Mouse (Mus musculus): ENCODE measurements around the gene Mmp9.

Gene Mmp9

GRCm38 (mm10) chr2:164955725-164956124 is 15.1 kb downstream of the Mmp9 start:
- H3K9me3 ChIP-seq (ENCODE audit: low read length): 0 out of 2 replicates have a peak, but pooled peaks cover 3% of the 10 kb centered on the region
- H3K4me1 ChIP-seq (replicated peaks; ENCODE audit: low read depth, low read length): peaks cover 63% of the 10 kb centered on the region
- peak; percentile 54 for TF ChIP-seq CTCF (conservative IDR thresholded peaks at IDR 0.05; ENCODE audit: low read length)
- no peak for TF ChIP-seq POU5F1 (IDR thresholded peaks at IDR 0.05; ENCODE audit: borderline replicate concordance, low read length)
- no peaks in the 10 kb centered on the region for H3K36me3 ChIP-seq (ENCODE audit: insufficient read depth, low read length)
- peaks cover 43% of the 10 kb centered on the region for H3K27me3 ChIP-seq (ENCODE audit: insufficient read depth, low read length)
- 0 out of 2 replicates have a peak overlapping the region, but pooled peaks have one; percentile 23 for H3K4me3 ChIP-seq (replicated peaks; ENCODE audit: low read length)

DNA sequence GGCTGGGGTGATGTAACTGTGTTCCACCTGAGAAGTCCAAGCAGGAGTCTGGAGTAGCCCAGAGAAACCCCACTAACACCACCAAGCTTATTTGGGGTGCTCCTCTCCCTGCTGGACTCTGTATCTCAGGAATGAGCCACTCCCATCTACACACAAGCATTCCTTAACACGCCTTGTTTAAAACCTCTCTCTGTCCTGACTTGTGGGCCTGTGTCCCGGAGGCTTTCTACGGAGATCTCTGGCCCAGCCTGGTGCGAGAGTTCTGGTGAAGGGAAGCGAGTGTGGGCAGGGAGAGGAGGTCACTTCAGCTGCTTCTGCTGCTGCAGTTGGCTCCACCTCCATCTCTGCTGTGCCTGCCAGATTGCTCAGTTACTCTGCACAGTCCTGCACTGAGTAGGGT is 15.6 kb downstream of the Mmp9 start:
- H3K9me3 ChIP-seq (ENCODE audit: low read length): 0 out of 2 replicates have a peak, but pooled peaks cover 3% of the 10 kb centered on the region
- H3K36me3 ChIP-seq (ENCODE audit: insufficient read depth, low read length): no peaks in the 10 kb centered on the region
- H3K4me3 ChIP-seq (replicated peaks; ENCODE audit: low read length): peak overlapping the region; percentile 23; the same call in 1 of the 2 replicates
- peaks cover 61% of the 10 kb centered on the region for H3K4me1 ChIP-seq (replicated peaks; ENCODE audit: low read depth, low read length)
- TF ChIP-seq POU5F1 (IDR thresholded peaks at IDR 0.05; ENCODE audit: borderline replicate concordance, low read length) (no peak), NANOG (IDR thresholded peaks at IDR 0.05; ENCODE audit: borderline replicate concordance, low read length) (no peak), CTCF (conservative IDR thresholded peaks at IDR 0.05; ENCODE audit: low read length) (no peak)
- peaks cover 38% of the 10 kb centered on the region for H3K27me3 ChIP-seq (ENCODE audit: insufficient read depth, low read length)

DNA sequence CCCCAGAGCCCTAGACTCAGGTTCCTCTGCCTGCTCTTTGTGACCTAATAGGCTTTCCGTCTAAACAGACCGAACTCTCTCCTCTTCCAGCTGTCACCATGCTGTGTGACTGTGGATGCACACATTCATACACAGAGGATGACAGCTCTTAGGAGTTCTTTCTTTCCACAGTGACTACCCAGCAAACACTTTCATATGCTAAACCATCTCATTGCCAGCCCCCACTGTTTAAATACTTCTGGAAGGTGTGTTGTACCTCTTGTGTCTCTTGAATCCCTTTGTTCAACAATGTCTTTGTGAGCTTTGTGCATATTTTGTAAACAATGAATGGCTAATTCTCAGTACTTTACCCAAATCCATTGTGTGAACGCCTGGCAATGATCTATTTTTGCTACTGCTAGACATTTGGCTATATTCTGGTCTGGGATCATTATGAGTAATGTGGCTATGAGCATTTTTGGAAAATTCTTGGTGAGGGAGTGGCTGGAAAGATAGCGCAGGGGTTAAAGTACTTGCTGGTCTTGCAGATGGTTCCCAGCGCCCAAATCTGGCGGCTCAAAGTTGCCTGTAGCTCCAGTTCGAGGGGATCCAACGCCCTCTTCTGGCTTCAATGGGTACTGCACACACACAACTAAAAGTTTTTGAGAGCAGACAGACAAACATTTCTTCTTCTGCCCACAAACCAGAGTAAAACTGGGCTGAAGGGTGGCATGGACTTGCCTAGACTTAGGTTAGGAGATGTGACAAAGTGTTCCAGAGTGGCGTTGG is 17.2 kb downstream of the Mmp9 start:
- Histone ChIP-seq H3K36me3 (ENCODE audit: insufficient read depth, low read length) (no peaks in the 10 kb centered on the region), H3K4me3 (replicated peaks; ENCODE audit: low read length) (0 out of 2 replicates have a peak overlapping the region, but pooled peaks have one; percentile 11), H3K9me3 (ENCODE audit: low read length) (0 out of 2 replicates have a peak, but pooled peaks cover 3% of the 10 kb centered on the region), H3K27me3 (ENCODE audit: insufficient read depth, low read length) (peaks cover 27% of the 10 kb centered on the region), H3K4me1 (replicated peaks; ENCODE audit: low read depth, low read length) (peaks cover 55% of the 10 kb centered on the region)
- TF ChIP-seq CTCF (conservative IDR thresholded peaks at IDR 0.05; ENCODE audit: low read length) (peak; percentile 88), NANOG (IDR thresholded peaks at IDR 0.05; ENCODE audit: borderline replicate concordance, low read length) (peak; percentile 83), POU5F1 (IDR thresholded peaks at IDR 0.05; ENCODE audit: borderline replicate concordance, low read length) (no peak)

GRCm38 (mm10) chr2:164960716-164961441 is 20.3 kb downstream of the Mmp9 start, which contains the start of gene Slc12a5:
Slc12a5 (plus strand) TSS chr2:164960802.
- H3K4me3 ChIP-seq (replicated peaks; ENCODE audit: low read length): peak within 1 kb of the TSS; percentile 79
- no peaks in the 10 kb centered on the region for H3K9me3 ChIP-seq (ENCODE audit: low read length)
- peaks cover 49% of the 10 kb centered on the region for H3K4me1 ChIP-seq (replicated peaks; ENCODE audit: low read depth, low read length)
- H3K27me3 ChIP-seq (ENCODE audit: insufficient read depth, low read length): peaks cover 16% of the 10 kb centered on the region
- no peaks in the 10 kb centered on the region for H3K36me3 ChIP-seq (ENCODE audit: insufficient read depth, low read length)
- TF ChIP-seq CTCF (conservative IDR thresholded peaks at IDR 0.05; ENCODE audit: low read length) (no peak), POU5F1 (IDR thresholded peaks at IDR 0.05; ENCODE audit: borderline replicate concordance, low read length) (no peak), NANOG (IDR thresholded peaks at IDR 0.05; ENCODE audit: borderline replicate concordance, low read length) (no peak)

DNA sequence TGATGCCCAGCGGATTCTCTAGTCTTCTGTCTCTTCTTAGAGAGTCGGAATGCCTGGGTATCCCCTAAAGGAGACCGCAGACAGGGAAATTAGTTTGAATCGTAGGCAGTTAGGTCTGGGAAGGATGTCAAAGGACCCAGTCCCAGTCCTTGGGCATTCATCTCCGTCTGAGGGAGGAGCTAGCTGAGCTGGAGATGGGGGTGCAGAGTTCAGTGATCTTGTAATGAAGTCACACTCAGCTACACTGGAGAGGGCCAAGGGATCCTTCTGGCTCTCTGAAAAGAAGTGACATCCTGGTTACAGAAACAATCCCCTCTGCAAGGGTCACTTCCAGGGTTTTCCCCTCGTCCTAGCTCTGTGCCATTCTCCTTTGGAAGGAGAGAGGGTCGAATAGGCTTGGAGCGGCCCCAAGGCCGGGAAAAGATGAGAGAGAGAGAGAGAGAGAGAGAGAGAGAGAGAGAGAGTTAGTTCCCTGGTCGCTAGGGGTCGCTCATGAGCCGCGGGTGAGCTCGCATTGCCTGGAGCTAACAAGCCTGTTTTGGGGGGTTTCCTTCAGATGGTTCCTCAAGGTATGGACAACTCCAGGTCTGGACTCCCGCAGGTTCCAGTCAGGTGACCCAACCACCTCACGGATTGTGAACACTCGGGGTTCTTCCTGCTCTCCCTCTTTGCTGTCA is 21.1 kb downstream of the Mmp9 start:
- Histone ChIP-seq H3K27me3 (ENCODE audit: insufficient read depth, low read length) (peaks cover 24% of the 10 kb centered on the region), H3K9me3 (ENCODE audit: low read length) (no peaks in the 10 kb centered on the region), H3K36me3 (ENCODE audit: insufficient read depth, low read length) (no peaks in the 10 kb centered on the region), H3K4me3 (replicated peaks; ENCODE audit: low read length) (peak overlapping the region; percentile 79), H3K4me1 (replicated peaks; ENCODE audit: low read depth, low read length) (peaks cover 41% of the 10 kb centered on the region)
- no peak for TF ChIP-seq NANOG (IDR thresholded peaks at IDR 0.05; ENCODE audit: borderline replicate concordance, low read length)
- TF ChIP-seq POU5F1 (IDR thresholded peaks at IDR 0.05; ENCODE audit: borderline replicate concordance, low read length): no peak
- peak; percentile 47 for TF ChIP-seq CTCF (conservative IDR thresholded peaks at IDR 0.05; ENCODE audit: low read length)

- H3K36me3 ChIP-seq (ENCODE audit: insufficient read depth, low read length): no peaks in the 10 kb centered on the region
- no peak overlapping the region for H3K4me3 ChIP-seq (replicated peaks; ENCODE audit: low read length)
- no peaks in the 10 kb centered on the region; the same call in 1 of the 2 replicates for H3K9me3 ChIP-seq (ENCODE audit: low read length)
- H3K27me3 ChIP-seq (ENCODE audit: insufficient read depth, low read length): peaks cover 29% of the 10 kb centered on the region
- TF ChIP-seq POU5F1 (IDR thresholded peaks at IDR 0.05; ENCODE audit: borderline replicate concordance, low read length): no peak
- TF ChIP-seq CTCF (conservative IDR thresholded peaks at IDR 0.05; ENCODE audit: low read length): no peak
- no peak for TF ChIP-seq NANOG (IDR thresholded peaks at IDR 0.05; ENCODE audit: borderline replicate concordance, low read length)
- peaks cover 37% of the 10 kb centered on the region for H3K4me1 ChIP-seq (replicated peaks; ENCODE audit: low read depth, low read length)
These were observed 21.6 kb downstream of the Mmp9 start for GRCm38 (mm10) chr2:164962183-164962580.

DNA sequence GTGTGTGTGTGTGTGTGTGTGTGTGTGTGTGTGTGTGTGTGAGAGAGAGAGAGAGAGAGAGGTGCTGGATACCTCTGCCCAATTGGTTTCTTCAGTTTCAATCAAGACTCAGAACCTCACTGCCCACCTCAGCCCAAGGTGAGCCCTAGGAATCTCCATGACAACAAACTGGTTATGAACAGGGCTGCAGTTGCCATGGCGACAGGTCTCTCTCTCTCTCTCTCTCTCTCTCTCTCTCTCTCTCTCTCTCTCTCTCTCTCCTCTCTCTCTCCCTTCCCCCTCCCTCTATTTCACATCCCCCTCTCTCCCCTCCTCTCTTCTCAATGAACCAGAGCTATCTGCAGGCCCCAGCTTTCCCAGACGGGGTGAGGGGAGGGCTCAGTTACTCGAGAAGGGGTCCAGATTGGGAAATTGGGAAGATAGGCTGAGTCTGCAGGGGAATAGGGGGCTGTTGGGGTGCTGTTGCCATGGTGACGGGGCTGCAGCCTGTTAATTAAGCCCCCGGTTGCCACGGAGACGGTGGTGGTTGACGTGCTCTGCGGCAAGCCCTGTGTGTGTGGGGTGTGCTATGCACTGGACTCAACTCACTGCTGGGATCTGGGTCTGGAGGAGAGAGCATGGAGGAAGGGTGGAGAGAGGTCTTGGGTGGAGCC is 23.8 kb downstream of the Mmp9 start:
- Histone ChIP-seq H3K36me3 (ENCODE audit: insufficient read depth, low read length) (no peaks in the 10 kb centered on the region), H3K27me3 (ENCODE audit: insufficient read depth, low read length) (peaks cover 47% of the 10 kb centered on the region), H3K4me3 (replicated peaks; ENCODE audit: low read length) (no peak overlapping the region), H3K4me1 (replicated peaks; ENCODE audit: low read depth, low read length) (peaks cover 37% of the 10 kb centered on the region), H3K9me3 (ENCODE audit: low read length) (no peaks in the 10 kb centered on the region; the same call in 1 of the 2 replicates)
- TF ChIP-seq POU5F1 (IDR thresholded peaks at IDR 0.05; ENCODE audit: borderline replicate concordance, low read length) (no peak), NANOG (IDR thresholded peaks at IDR 0.05; ENCODE audit: borderline replicate concordance, low read length) (no peak), CTCF (conservative IDR thresholded peaks at IDR 0.05; ENCODE audit: low read length) (no peak)

Measured in E14TG2a.4 (cell line).